Mouse (Mus musculus): ENCODE measurements around the gene Otogl. TPM values are rescaled to one million over a fixed set of nuclear protein-coding genes. Genes with fewer than 3 reads are reported as not detected.

Gene Otogl
- total RNA-seq, 2 experiments from 2014 or later, result not detected

Other genes starting within 250 kb of the Otogl start
- gene Ptprq, start 192.1 kb downstream of the Otogl start, total RNA-seq (2021), result under 1 TPM; 0.08 to 0.46 TPM